Mouse (Mus musculus) embryonic stem cell, embryonic (primary cell): Measurements from ENCODE around the gene Olfr493.

Source experiments
- CTCF ChIA-PET, 4 experiments: fragments of 300-600 bp in 2 of 4; fragments of 350-600 bp in 2 of 4; sonication (Branson Sonifier 250); formaldehyde crosslinking; loops; one replicate each; lab custom pipeline; 2022; ENCODE audit warnings: inconsistent platforms in 2 of 4; lab: Charles Lee
- POLR2A ChIA-PET, 4 experiments: fragments of 300-600 bp in 2 of 4; fragments of 350-600 bp in 2 of 4; sonication (Branson Sonifier 250); formaldehyde crosslinking; loops; one replicate each; lab custom pipeline; 2022; ENCODE audit warnings: antibody characterized with exemption in 4 of 4, inconsistent platforms in 1 of 4; lab: Charles Lee

The Olfr493 gene

GRCm38 (mm10) chr7:108346879-108347278, at the start of gene Olfr493:
TSS of gene Olfr493 (minus strand) at chr7:108346979.
- POLR2A ChIA-PET, result no interaction called here
- CTCF ChIA-PET, result no interaction called here

- CTCF ChIA-PET, result no interaction called here
These were observed 46.1 kb upstream of the Olfr493 start, which contains the start of gene Olfr495 for GRCm38 (mm10) chr7:108392867-108393266. TSS of gene Olfr495 (plus strand) at chr7:108393167.

GRCm38 (mm10) chr7:108365035-108365434, 18.3 kb upstream of the Olfr493 start, which contains the start of gene Olfr494:
TSS of gene Olfr494 (plus strand) at chr7:108365335.
- CTCF ChIA-PET, result no interaction called here
- POLR2A ChIA-PET, result no interaction called here

More at GRCm38 (mm10) chr7:108392867-108393266, 46.1 kb upstream of the Olfr493 start, which contains the start of gene Olfr495:
- POLR2A ChIA-PET, result no interaction called here

GRCm38 (mm10) chr7:108323574-108323973, 23.2 kb downstream of the Olfr493 start, which contains the start of gene Olfr492:
TSS of gene Olfr492 (minus strand) at chr7:108323674.
- ChIA-PET POLR2A (no interaction called here), CTCF (interaction anchor here in 1 of 4 experiments (0.6 kb wide), 1 partner anchor 253 kb away, joined by 20 read pairs; no protein-coding TSS in a partner anchor)

GRCm38 (mm10) chr7:108313151-108313550, 33.6 kb downstream of the Olfr493 start, which contains the start of gene Olfr491:
TSS of gene Olfr491 (plus strand) at chr7:108313451.
- ChIA-PET POLR2A (no interaction called here), CTCF (no interaction called here)
